24 mouse cellular contexts compared by ENCODE assay signal in genomic region chr17:88498090-88498682, GRCm38 (mm10). TPM values are rescaled to one million over a fixed set of nuclear protein-coding genes. Genes with fewer than 3 reads are reported as not detected.
DNase-seq lines count a peak whose midpoint lies in the region; ATAC-seq and TF ChIP-seq lines count a peak whose summit lies in the region.
"Had no signal": no experiment of that assay in that cellular context is flagged by ENCODE, and none has a peak within 500 bp of the region (broad histone marks: within the 10 kb centered on the region; RNA-seq: fewer than 3 reads in every experiment).

No protein-coding gene starts in this region.

- no peaks in the 10 kb centered on the region for H3K4me1 ChIP-seq in ES-Bruce4 (ENCODE audit: control insufficient read depth, insufficient read depth, low read length)
- H3K4me1 ChIP-seq in kidney, embryonic 15.5 days: no peaks in the 10 kb centered on the region
- H3K4me1 ChIP-seq: limb, embryonic 12.5 days had no signal

- no peak overlapping the region for H3K4me3 ChIP-seq in ES-Bruce4 (ENCODE audit: low read depth, low read length)
- no peak overlapping the region for H3K4me3 ChIP-seq in kidney, embryonic 15.5 days (replicated peaks)
- H3K4me3 ChIP-seq: embryonic facial prominence, embryonic 15.5 days; forebrain, embryonic 15.5 days; hindbrain, embryonic 10.5 days; limb, embryonic 12.5 days; midbrain, embryonic 15.5 days; myocyte had no signal

- no peak for TF ChIP-seq EP300 in ES-Bruce4 (IDR thresholded peaks at IDR 0.05; ENCODE audit: insufficient read depth, low read depth, low read length)

- no peak for TF ChIP-seq POLR2A in ES-Bruce4 (IDR thresholded peaks at IDR 0.05; ENCODE audit: insufficient read depth, low read length)

- 92% methylated on average over 5 of the region's 5 CpGs for WGBS in kidney, embryonic 15.5 days

- no peak overlapping the region for H3K9ac ChIP-seq in ES-Bruce4 (ENCODE audit: low read depth, poor library complexity, severe bottlenecking)
- H3K9ac ChIP-seq in kidney, embryonic 15.5 days: no peak overlapping the region
- H3K9ac ChIP-seq: embryonic facial prominence, embryonic 15.5 days; forebrain, embryonic 15.5 days; limb, embryonic 12.5 days; liver, embryonic 14.5 days; midbrain, embryonic 15.5 days had no signal

- H3K9me3 ChIP-seq in ES-Bruce4 (replicated peaks; ENCODE audit: control insufficient read depth, insufficient read depth, low read length, poor library complexity, severe bottlenecking): peaks cover 4% of the 10 kb centered on the region
- H3K9me3 ChIP-seq in kidney, embryonic 15.5 days (replicated peaks): no peaks in the 10 kb centered on the region
- H3K9me3 ChIP-seq: embryonic facial prominence, embryonic 15.5 days; forebrain, embryonic 15.5 days; hindbrain, embryonic 10.5 days; limb, embryonic 12.5 days; midbrain, embryonic 15.5 days had no signal

- DNase-seq in 3T3-L1 (ENCODE audit: low read depth, low spot score) (peak; percentile 65), R1 (ENCODE audit: low read depth, low spot score) (peak; percentile 93)
- DNase-seq in spleen, postnatal 4 days (ENCODE audit: low spot score in 2 of 2): no peak
- no peak for DNase-seq in cerebellum, postnatal 4 days (ENCODE audit: low spot score in 2 of 2)
- DNase-seq: adrenal gland, postnatal 25 days; cerebellum, adult 8-10 months; cerebellum, postnatal 36 days; kidney, adult 9 months; kidney, postnatal 36 days; thymus, adult 18-20 months; thymus, postnatal 36 days had no signal

- H3K27ac ChIP-seq in ES-Bruce4 (ENCODE audit: insufficient read depth, low read length): peak overlapping the region; percentile 67
- no peak overlapping the region for H3K27ac ChIP-seq in kidney, embryonic 15.5 days
- H3K27ac ChIP-seq: embryonic facial prominence, embryonic 15.5 days; forebrain, embryonic 15.5 days; hindbrain, embryonic 10.5 days; limb, embryonic 12.5 days; liver, embryonic 14.5 days; midbrain, embryonic 15.5 days had no signal

- H3K27me3 ChIP-seq in ES-Bruce4 (ENCODE audit: control insufficient read depth, insufficient read depth, low read length, poor library complexity, severe bottlenecking): no peaks in the 10 kb centered on the region
- H3K27me3 ChIP-seq in kidney, embryonic 15.5 days: no peaks in the 10 kb centered on the region
- H3K27me3 ChIP-seq: embryonic facial prominence, embryonic 15.5 days; forebrain, embryonic 15.5 days; limb, embryonic 12.5 days; midbrain, embryonic 15.5 days had no signal

- ATAC-seq in megakaryocyte, adult 5-6 weeks (ENCODE audit: poor library complexity, severe bottlenecking): peak; percentile 95
- no peak for ATAC-seq in kidney, embryonic 15.5 days (replicated peaks; ENCODE audit: low FRiP score)
- ATAC-seq: forebrain, embryonic 15.5 days; hindbrain, embryonic 16.5 days; intestine, embryonic 16.5 days; midbrain, embryonic 15.5 days had no signal

- H3K4me2 ChIP-seq in kidney, embryonic 15.5 days: no peak overlapping the region
- H3K4me2 ChIP-seq: embryonic facial prominence, embryonic 15.5 days; forebrain, embryonic 15.5 days; heart, embryonic 11.5 days; limb, embryonic 12.5 days; midbrain, embryonic 15.5 days had no signal

- H3K36me3 ChIP-seq in ES-Bruce4 (ENCODE audit: control insufficient read depth, insufficient read depth, low read length, poor library complexity, severe bottlenecking): no peaks in the 10 kb centered on the region
- H3K36me3 ChIP-seq in kidney, embryonic 15.5 days: 0 out of 2 replicates have a peak, but pooled peaks cover 4% of the 10 kb centered on the region
- H3K36me3 ChIP-seq: forebrain, embryonic 15.5 days; limb, embryonic 12.5 days; midbrain, embryonic 15.5 days had no signal

- no peak for TF ChIP-seq CTCF in ES-Bruce4 (IDR thresholded peaks at IDR 0.05; ENCODE audit: low read depth, low read length)

RNA-seq across cellular contexts. Expression of gene Ppp1r21, which starts 31.7 kb away (rescaled TPM):
- polyA plus RNA-seq in ES-Bruce4 (2011; ENCODE audit: insufficient read depth, insufficient read length, low read depth, missing spikeins): 22.7 and 25.7 TPM in 2 replicates
- 128 and 132 TPM in 2 replicates for total RNA-seq in megakaryocyte, adult 5-6 weeks (2015)
- 126 and 147 TPM in 2 replicates for total RNA-seq in megakaryocyte, adult 5-6 weeks (2017)
- polyA plus RNA-seq in kidney, embryonic 15.5 days (2015; fragmentation: Nextera tagmentation; extraction: Ambion mirVana): 26.4 and 26.8 TPM in 2 replicates

RNA-seq across cellular contexts. Expression of gene Foxn2, which starts 57.7 kb away (rescaled TPM):
- polyA plus RNA-seq in ES-Bruce4 (2011; ENCODE audit: insufficient read depth, insufficient read length, low read depth, missing spikeins): 35.4 and 40.9 TPM in 2 replicates
- total RNA-seq in megakaryocyte, adult 5-6 weeks (2015): 68.4 and 79.4 TPM in 2 replicates
- total RNA-seq in megakaryocyte, adult 5-6 weeks (2017): 93.8 and 96.1 TPM in 2 replicates
- 14.6 and 15.8 TPM in 2 replicates for polyA plus RNA-seq in kidney, embryonic 15.5 days (2015; fragmentation: Nextera tagmentation; extraction: Ambion mirVana)

Comparison
In these comparisons a context has a peak if more than half of its experiments do, and no peak if none do; other contexts are left out.
1. DNase-seq: peak in 3T3-L1 (single experiment) and R1 (single experiment); none in spleen, postnatal 4 days (0 of 2) and cerebellum, postnatal 4 days (0 of 2).